Mouse (Mus musculus) midbrain, embryonic 16.5 days (tissue): Measurements from ENCODE around the gene Arrdc1. TPM values are rescaled to one million over a fixed set of nuclear protein-coding genes. Genes with fewer than 3 reads are reported as not detected.
"Not testable (repeated sequence)": the region's sequence is repeated elsewhere in the genome, so short reads cannot be mapped to it uniquely, and the experiment has no call there.

Experiments
- ATAC-seq: fragments of 200-750 bp; cut with Nextera tagmentation; 2 replicates; pipeline ENCODE4 v1.8.0; 2017; ENCODE audit warnings: moderate TSS enrichment
- H3K27ac ChIP-seq: fragments of 300-500 bp; sonication (generic); 2 replicates; pipeline ENCODE4 v1.5.1; 2014; ENCODE audit warnings: mild to moderate bottlenecking, low read length, mixed read lengths
- H3K27me3 ChIP-seq: fragments of 300-500 bp; sonication (generic); 2 replicates; pipeline ENCODE4 v1.6.1; 2014; ENCODE audit warnings: low read depth, low read length, mixed read lengths; ENCODE audit not compliant: control insufficient read depth, insufficient read depth
- H3K36me3 ChIP-seq: fragments of 300-500 bp; sonication (generic); 2 replicates; pipeline ENCODE4 v1.6.1; 2014; ENCODE audit warnings: mild to moderate bottlenecking, low read length, moderate library complexity, mixed read lengths; ENCODE audit not compliant: control insufficient read depth, insufficient read depth
- H3K4me1 ChIP-seq: fragments of 300-500 bp; sonication (generic); 2 replicates; pipeline ENCODE4 v1.6.1; 2014; ENCODE audit warnings: mild to moderate bottlenecking, low read length, mixed read lengths; ENCODE audit not compliant: control insufficient read depth, insufficient read depth
- H3K4me2 ChIP-seq: fragments of 300-500 bp; sonication (generic); 2 replicates; pipeline ENCODE4 v1.6.1; 2014; ENCODE audit warnings: mild to moderate bottlenecking, low read length, mixed read lengths
- H3K4me3 ChIP-seq: fragments of 300-500 bp; sonication (generic); 2 replicates; pipeline ENCODE4 v1.5.1; 2014; ENCODE audit warnings: low read depth, mild to moderate bottlenecking, low read length, moderate library complexity, mixed read lengths
- H3K9ac ChIP-seq: fragments of 300-500 bp; sonication (generic); 2 replicates; pipeline ENCODE4 v1.6.1; 2014; ENCODE audit warnings: low read depth, low read length, mixed read lengths
- H3K9me3 ChIP-seq: fragments of 300-500 bp; sonication (generic); replicated peaks from 2 replicates; pipeline ENCODE4 v1.6.1; 2014; ENCODE audit warnings: mild to moderate bottlenecking, low read length, mixed read lengths; ENCODE audit not compliant: control insufficient read depth, poor library complexity, severe bottlenecking
- WGBS: fragments of 180-500 bp; shearing (Covaris S2); extraction: QIAGEN DNeasy Blood & Tissue Kit; methylation state at CpG from one replicate; pipeline ENCODE4 v1.1.7; 2014; 5-methylcytosine and 5-hydroxymethylcytosine counted together
- polyA plus RNA-seq: library from polyadenylated mRNA; unstranded; fragments of >200 nt; fragmentation: Nextera tagmentation; extraction: Ambion mirVana; gene quantifications from 2 replicates; pipeline ENCODE4 v1.2.1, GENCODE M21; 2015

The Arrdc1 gene
- polyA plus RNA-seq, 1 experiment from 2014 or later: 43.7 TPM

- no peak for ATAC-seq
- H3K27me3 ChIP-seq: no peaks in the 10 kb centered on the region
- no peak overlapping the region for H3K4me2 ChIP-seq
- no peak overlapping the region for H3K4me3 ChIP-seq
- no peaks in the 10 kb centered on the region for H3K9me3 ChIP-seq
- WGBS: 91% methylated on average over 4 of the region's 4 CpGs
- no peak overlapping the region for H3K27ac ChIP-seq
- H3K36me3 ChIP-seq: peaks cover 18% of the 10 kb centered on the region
- H3K9ac ChIP-seq: no peak overlapping the region
- peaks cover 16% of the 10 kb centered on the region for H3K4me1 ChIP-seq
Observed at GRCm38 (mm10) chr2:24952537-24953055, 17.5 kb upstream of the Arrdc1 start.

GRCm38 (mm10) chr2:24950189-24950535 is 15.1 kb upstream of the Arrdc1 start:
- peak overlapping the region; percentile 89 for H3K9ac ChIP-seq
- under 1% methylated on average over 30 of the region's 31 CpGs for WGBS
- no peaks in the 10 kb centered on the region for H3K9me3 ChIP-seq
- peaks cover 16% of the 10 kb centered on the region for H3K4me1 ChIP-seq
- H3K4me3 ChIP-seq: peak overlapping the region; percentile 98
- H3K4me2 ChIP-seq: peak overlapping the region; percentile 96
- H3K27ac ChIP-seq: peak overlapping the region; percentile 69
- H3K36me3 ChIP-seq: peaks cover 16% of the 10 kb centered on the region
- ATAC-seq: 0 out of 2 replicates have a peak, but pooled peaks have one; percentile 15
- H3K27me3 ChIP-seq: no peaks in the 10 kb centered on the region

GRCm38 (mm10) chr2:24949421-24950188 is 14.6 kb upstream of the Arrdc1 start, which contains the start of gene Zmynd19:
Gene Zmynd19 (plus strand): TSS chr2:24949792.
- Histone ChIP-seq H3K4me1 (peaks cover 16% of the 10 kb centered on the region), H3K9me3 (no peaks in the 10 kb centered on the region), H3K27me3 (no peaks in the 10 kb centered on the region), H3K36me3 (peaks cover 12% of the 10 kb centered on the region), H3K9ac (peak within 1 kb of the TSS; percentile 89), H3K4me3 (peak within 1 kb of the TSS; percentile 98), H3K27ac (peak within 1 kb of the TSS; percentile 69), H3K4me2 (peak within 1 kb of the TSS; percentile 96)
- ATAC-seq: peak; percentile 97
- WGBS: 0% methylated on average over 87 of the region's 108 CpGs

GRCm38 (mm10) chr2:24944304-24944703 is 9.3 kb upstream of the Arrdc1 start:
- 58% methylated on average over 2 of the region's 2 CpGs for WGBS
- not testable (repeated sequence) for H3K9me3 ChIP-seq, H3K36me3 ChIP-seq, H3K4me1 ChIP-seq, H3K27ac ChIP-seq, H3K27me3 ChIP-seq, H3K4me2 ChIP-seq, H3K9ac ChIP-seq, H3K4me3 ChIP-seq, ATAC-seq

GRCm38 (mm10) chr2:24942092-24942491 is 7.0 kb upstream of the Arrdc1 start:
- Histone ChIP-seq H3K27me3 (no peaks in the 10 kb centered on the region), H3K4me3 (no peak overlapping the region), H3K9ac (no peak overlapping the region), H3K4me1 (no peaks in the 10 kb centered on the region), H3K27ac (no peak overlapping the region), H3K9me3 (no peaks in the 10 kb centered on the region), H3K36me3 (no peaks in the 10 kb centered on the region), H3K4me2 (no peak overlapping the region)
- no peak for ATAC-seq
- WGBS: 87% methylated on average over 4 of the region's 4 CpGs

- Histone ChIP-seq H3K27ac (0 out of 2 replicates have a peak overlapping the region, but pooled peaks have one; percentile 34), H3K4me3 (peak overlapping the region; percentile 57), H3K27me3 (no peaks in the 10 kb centered on the region), H3K9me3 (no peaks in the 10 kb centered on the region), H3K4me1 (peaks cover 12% of the 10 kb centered on the region), H3K4me2 (peak overlapping the region; percentile 68), H3K36me3 (no peaks in the 10 kb centered on the region), H3K9ac (peak overlapping the region; percentile 77)
- peak; percentile 69 for ATAC-seq
- WGBS: 2% methylated on average over 18 of the region's 19 CpGs
Observed at GRCm38 (mm10) chr2:24934441-24934963, 550 bp downstream of the Arrdc1 start.

- Histone ChIP-seq H3K27me3 (no peaks in the 10 kb centered on the region), H3K4me2 (no peak overlapping the region)
- WGBS: 92% methylated on average over 5 of the region's 5 CpGs
Observed at GRCm38 (mm10) chr2:24929593-24929992, 5.5 kb downstream of the Arrdc1 start.

GRCm38 (mm10) chr2:24929119-24929518 is 5.9 kb downstream of the Arrdc1 start:
- no peaks in the 10 kb centered on the region for H3K27me3 ChIP-seq
- ATAC-seq: no peak
- no peaks in the 10 kb centered on the region for H3K9me3 ChIP-seq
- no peak overlapping the region for H3K4me3 ChIP-seq
- peaks cover 5% of the 10 kb centered on the region; the same call in 1 of the 2 replicates for H3K36me3 ChIP-seq
- 62% methylated on average over 2 of the region's 2 CpGs for WGBS
- H3K4me1 ChIP-seq: peaks cover 10% of the 10 kb centered on the region
- no peak overlapping the region for H3K9ac ChIP-seq
- no peak overlapping the region for H3K27ac ChIP-seq
- no peak overlapping the region for H3K4me2 ChIP-seq

More at GRCm38 (mm10) chr2:24929593-24929992, 5.5 kb downstream of the Arrdc1 start:
- Histone ChIP-seq H3K36me3 (peaks cover 5% of the 10 kb centered on the region; the same call in 1 of the 2 replicates), H3K9ac (no peak overlapping the region), H3K4me1 (peaks cover 12% of the 10 kb centered on the region), H3K4me3 (no peak overlapping the region), H3K27ac (no peak overlapping the region), H3K9me3 (no peaks in the 10 kb centered on the region)
- ATAC-seq: no peak
